Mouse (Mus musculus): ENCODE measurements around the gene C130026I21Rik.
"Not testable (repeated sequence)": the region's sequence is repeated elsewhere in the genome, so short reads cannot be mapped to it uniquely, and the experiment has no call there.

The C130026I21Rik gene

GRCm38 (mm10) chr1:85033616-85034015, 236.8 kb downstream of the C130026I21Rik start:
- DNase-seq (ENCODE audit: low read depth): not testable (repeated sequence)

- DNase-seq (ENCODE audit: low read depth): not testable (repeated sequence)
Measured at GRCm38 (mm10) chr1:85030211-85030610, 240.2 kb downstream of the C130026I21Rik start.

GRCm38 (mm10) chr1:85011933-85012332, 258.4 kb downstream of the C130026I21Rik start:
- not testable (repeated sequence) for DNase-seq (ENCODE audit: low read depth)

- DNase-seq (ENCODE audit: low read depth): not testable (repeated sequence)
Measured at GRCm38 (mm10) chr1:85010947-85011346, 259.4 kb downstream of the C130026I21Rik start.

- not testable (repeated sequence) for DNase-seq (ENCODE audit: low read depth)
Measured at GRCm38 (mm10) chr1:85007737-85008136, 262.6 kb downstream of the C130026I21Rik start.

GRCm38 (mm10) chr1:84999241-84999640, 271.1 kb downstream of the C130026I21Rik start:
- DNase-seq (ENCODE audit: low read depth): not testable (repeated sequence)

- DNase-seq (ENCODE audit: low read depth): not testable (repeated sequence)
Measured at GRCm38 (mm10) chr1:84996305-84996704, 274.1 kb downstream of the C130026I21Rik start.

- DNase-seq (ENCODE audit: low read depth): not testable (repeated sequence)
Measured at GRCm38 (mm10) chr1:84994461-84994860, 275.9 kb downstream of the C130026I21Rik start.

GRCm38 (mm10) chr1:84993688-84994319, 276.6 kb downstream of the C130026I21Rik start:
- DNase-seq (ENCODE audit: low read depth): not testable (repeated sequence)

GRCm38 (mm10) chr1:84993235-84993634, 277.1 kb downstream of the C130026I21Rik start:
- not testable (repeated sequence) for DNase-seq (ENCODE audit: low read depth)

GRCm38 (mm10) chr1:84992827-84993226, 277.5 kb downstream of the C130026I21Rik start:
- not testable (repeated sequence) for DNase-seq (ENCODE audit: low read depth)

- DNase-seq (ENCODE audit: low read depth): not testable (repeated sequence)
Measured at GRCm38 (mm10) chr1:84989044-84989443, 281.3 kb downstream of the C130026I21Rik start.

- not testable (repeated sequence) for DNase-seq (ENCODE audit: low read depth)
Measured at GRCm38 (mm10) chr1:84987729-84988128, 282.6 kb downstream of the C130026I21Rik start.

GRCm38 (mm10) chr1:84961779-84962178, 308.6 kb downstream of the C130026I21Rik start:
- not testable (repeated sequence) for DNase-seq (ENCODE audit: low read depth)

- DNase-seq (ENCODE audit: low read depth): not testable (repeated sequence)
Measured at GRCm38 (mm10) chr1:84957713-84958112, 312.7 kb downstream of the C130026I21Rik start.

- DNase-seq (ENCODE audit: low read depth): not testable (repeated sequence)
Measured at GRCm38 (mm10) chr1:84956771-84957170, 313.6 kb downstream of the C130026I21Rik start.

- DNase-seq (ENCODE audit: low read depth): no peak
Measured at GRCm38 (mm10) chr1:84952456-84953181, 317.7 kb downstream of the C130026I21Rik start.

GRCm38 (mm10) chr1:84951566-84951965, 318.8 kb downstream of the C130026I21Rik start:
- no peak for DNase-seq (ENCODE audit: low read depth)

GRCm38 (mm10) chr1:84947390-84947789, 323.0 kb downstream of the C130026I21Rik start:
- DNase-seq (ENCODE audit: low read depth): no peak

- DNase-seq (ENCODE audit: low read depth): no peak
Measured at GRCm38 (mm10) chr1:84945950-84946349, 324.4 kb downstream of the C130026I21Rik start.

GRCm38 (mm10) chr1:84943549-84943948, 326.8 kb downstream of the C130026I21Rik start:
- no peak for DNase-seq (ENCODE audit: low read depth)

Data from 416B (cell line).